Mouse (Mus musculus): ENCODE measurements around the gene Ttc7. TPM values are rescaled to one million over a fixed set of nuclear protein-coding genes. Genes with fewer than 3 reads are reported as not detected.

Ttc7 gene
- 7.7 TPM for polyA plus RNA-seq (2014; fragmentation: Illumina TruSeq; extraction: RNeasy Lipid Tissue Mini Kit (QIAGEN cat#74804); ENCODE audit: low read depth, low replicate concordance)

DNA sequence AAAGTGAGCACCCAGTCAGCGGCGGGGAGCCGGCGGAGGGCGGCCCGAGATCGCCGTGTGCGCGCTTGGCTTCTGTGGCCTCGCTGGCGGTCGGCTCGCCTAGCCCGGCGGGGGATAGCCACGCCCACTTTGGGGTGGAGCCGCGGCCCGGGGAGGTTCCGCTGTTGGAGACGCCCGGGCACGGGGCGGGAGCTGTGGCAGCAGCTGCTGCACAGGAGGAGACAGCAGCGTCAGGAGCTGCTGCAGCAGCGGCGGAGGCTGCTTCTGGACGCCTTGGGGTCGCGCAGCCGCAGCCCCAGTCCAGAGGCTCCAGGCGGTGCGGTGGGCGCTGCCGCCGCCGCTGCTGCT, at the start of gene Ttc7:
Gene Ttc7 (plus strand): TSS at position 181 of the 348 bp plus-strand sequence.

DNA sequence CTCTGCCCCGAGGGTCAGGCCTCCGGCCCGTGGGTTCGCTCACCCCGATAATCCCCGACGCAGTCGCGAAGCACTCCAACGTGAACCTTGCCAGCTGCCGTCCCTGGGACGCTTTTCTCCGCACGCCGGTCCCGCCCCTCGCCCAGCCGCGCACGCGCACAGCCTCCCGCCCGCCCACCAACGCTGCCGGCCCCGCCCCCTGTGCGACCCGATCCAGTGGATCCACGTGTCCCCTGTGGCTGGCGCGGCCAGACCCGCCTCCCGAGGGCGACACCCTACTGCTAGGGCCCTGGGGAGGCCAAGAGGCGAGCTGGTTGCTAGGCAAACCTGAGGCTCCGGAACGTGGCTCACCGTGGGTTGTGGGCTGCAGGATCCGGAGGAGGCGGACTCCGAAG, 16.9 kb upstream of the Ttc7 start, which contains the start of gene Mcfd2:
Gene Mcfd2 (minus strand): TSS at position 144 of the 395 bp plus-strand sequence.

DNA sequence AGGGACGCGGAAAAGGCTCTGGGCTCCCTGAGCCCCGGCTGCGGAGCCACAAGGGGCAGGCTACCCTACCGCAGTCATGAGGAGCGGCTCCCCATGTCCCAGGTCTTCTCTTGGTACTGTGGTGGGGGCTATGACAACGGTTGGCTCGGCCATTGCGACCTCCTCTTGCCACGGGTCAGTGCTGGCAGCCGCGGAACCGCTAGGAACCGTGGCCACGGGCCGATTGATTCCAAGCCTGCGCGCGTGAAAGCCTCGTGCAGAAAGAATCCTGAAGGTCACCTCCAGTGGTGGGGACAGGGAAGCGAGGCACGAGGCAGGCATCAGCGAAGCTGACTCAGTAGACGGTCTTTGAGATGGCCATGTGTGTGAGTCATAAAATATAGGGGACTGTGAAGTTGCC, 144.8 kb downstream of the Ttc7 start, which contains the start of gene Stpg4:
Gene Stpg4 (minus strand): TSS at position 231 of the 400 bp plus-strand sequence.

Other genes with a start within 250 kb of the Ttc7 start
- 5.2 TPM for gene Socs5, start 175.2 kb upstream of the Ttc7 start, polyA plus RNA-seq (2014; fragmentation: Illumina TruSeq; extraction: RNeasy Lipid Tissue Mini Kit (QIAGEN cat#74804); ENCODE audit: low read depth, low replicate concordance)
- gene Mcfd2, start 17.0 kb upstream of the Ttc7 start, polyA plus RNA-seq (2014; fragmentation: Illumina TruSeq; extraction: RNeasy Lipid Tissue Mini Kit (QIAGEN cat#74804); ENCODE audit: low read depth, low replicate concordance) = 201 TPM
- not detected for gene Stpg4, start 144.9 kb downstream of the Ttc7 start, polyA plus RNA-seq (2014; fragmentation: Illumina TruSeq; extraction: RNeasy Lipid Tissue Mini Kit (QIAGEN cat#74804); ENCODE audit: low read depth, low replicate concordance)
- 444 TPM for gene Calm2, start 164.0 kb downstream of the Ttc7 start, polyA plus RNA-seq (2014; fragmentation: Illumina TruSeq; extraction: RNeasy Lipid Tissue Mini Kit (QIAGEN cat#74804); ENCODE audit: low read depth, low replicate concordance)

Data from liver, adult 10 weeks (tissue).